ENCODE assay signal across 12 mouse cellular contexts in the genomic region with DNA sequence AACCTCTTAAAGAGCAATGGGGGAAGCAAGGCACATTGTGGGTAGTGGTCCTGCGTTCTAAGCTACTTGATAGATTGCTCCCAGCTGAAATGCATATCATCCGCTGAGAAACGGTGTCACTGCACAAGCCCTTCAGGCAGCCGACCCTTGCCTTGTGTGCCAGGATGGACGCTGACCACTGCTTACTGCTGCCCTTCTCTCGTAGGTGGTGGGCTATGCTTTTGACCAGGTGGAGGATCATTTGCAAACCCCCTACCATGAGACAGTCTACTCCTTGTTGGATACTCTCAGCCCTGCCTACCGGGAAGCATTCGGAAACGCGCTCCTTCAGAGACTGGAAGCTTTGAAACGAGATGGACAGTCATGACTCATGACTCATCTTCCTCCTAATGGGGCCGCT.
"Had no signal": no experiment of that assay in that cellular context is flagged by ENCODE, and none has a peak within 500 bp of the region (broad histone marks: within the 10 kb centered on the region; RNA-seq: fewer than 3 reads in every experiment).

No protein-coding gene starts in this region.

- DNase-seq: left cerebral cortex, postnatal 4 days; liver; liver, embryonic 13.5 days; liver, postnatal 0 days; lung, adult 18-20 months; lung, adult 2 months; lung, embryonic 14.5 days; lung, postnatal 10 days; lung, postnatal 14 days; lung, postnatal 36 days; lung, postnatal 4 days; midbrain, embryonic 14.5 days had no signal
